Mouse (Mus musculus) ZHBTc4 (cell line): ENCODE results near the gene Cbfa2t3.
A peak's percentile ranks its signal among the peaks of the same experiment; 100 is the strongest.

ENCODE experiments used
- DNase-seq: peaks from one replicate; pipeline ENCODE4 v3.0.0-alpha.2; 2011; ENCODE audit warnings: low read depth, low spot score

Cbfa2t3 gene

DNA sequence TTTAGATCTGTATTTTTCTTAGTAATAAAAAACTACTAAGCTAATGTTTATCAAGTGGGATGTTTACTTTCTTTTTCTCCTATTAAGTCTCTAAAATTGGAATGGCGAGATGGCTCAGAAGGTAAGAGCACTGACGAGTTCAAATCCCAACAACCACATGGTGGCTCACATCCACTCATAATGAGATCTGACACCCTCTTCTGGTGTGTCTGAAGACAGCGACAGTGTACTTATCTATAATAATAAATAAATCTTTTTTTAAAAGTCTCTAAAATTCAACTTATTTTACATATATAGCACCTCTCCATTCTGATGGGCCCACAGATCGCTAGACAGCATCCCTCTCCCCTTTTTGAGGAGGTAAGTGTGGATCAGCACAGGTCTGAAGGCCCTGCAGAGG lies 88.7 kb downstream of the Cbfa2t3 start:
- DNase-seq, result no peak

DNA sequence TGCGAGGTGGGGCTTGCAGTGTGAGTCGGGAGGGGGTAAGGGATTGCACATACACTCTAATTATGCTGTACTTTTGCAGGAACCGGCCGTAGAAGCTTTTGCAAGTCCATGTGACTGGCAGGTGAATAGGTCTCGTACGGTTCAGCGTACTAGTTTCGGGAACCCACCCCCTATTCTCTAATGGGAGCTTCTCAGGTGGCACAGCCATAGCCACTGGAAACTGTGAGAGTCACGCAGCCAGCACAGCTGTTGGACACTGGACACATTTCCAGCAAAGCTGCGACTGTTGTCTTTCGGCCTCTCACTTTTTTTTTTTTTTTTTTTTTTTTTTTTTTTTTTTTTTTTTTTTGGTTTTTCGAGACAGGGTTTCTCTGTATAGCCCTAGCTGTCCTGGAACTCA lies 92.1 kb downstream of the Cbfa2t3 start:
- no peak for DNase-seq

DNA sequence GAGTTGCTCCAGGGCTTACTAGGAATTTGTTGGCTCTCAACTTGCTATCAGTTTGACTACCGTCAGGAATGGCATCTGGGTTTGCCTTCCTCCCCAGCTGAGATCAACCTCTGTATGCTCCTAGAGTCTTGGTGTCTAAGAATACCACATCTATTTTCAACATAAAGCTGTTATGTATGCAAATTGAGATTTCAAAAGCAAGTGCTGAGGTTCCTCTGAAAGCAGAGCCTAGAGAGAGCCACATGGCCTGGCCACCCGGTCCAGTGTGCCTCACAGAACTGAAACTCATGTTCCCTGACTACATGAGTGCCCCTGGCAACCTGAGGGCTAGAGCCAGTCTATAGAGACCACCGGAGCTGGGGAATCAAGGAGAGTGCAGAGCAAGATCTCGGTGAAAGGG lies 93.5 kb downstream of the Cbfa2t3 start:
- no peak for DNase-seq

DNA sequence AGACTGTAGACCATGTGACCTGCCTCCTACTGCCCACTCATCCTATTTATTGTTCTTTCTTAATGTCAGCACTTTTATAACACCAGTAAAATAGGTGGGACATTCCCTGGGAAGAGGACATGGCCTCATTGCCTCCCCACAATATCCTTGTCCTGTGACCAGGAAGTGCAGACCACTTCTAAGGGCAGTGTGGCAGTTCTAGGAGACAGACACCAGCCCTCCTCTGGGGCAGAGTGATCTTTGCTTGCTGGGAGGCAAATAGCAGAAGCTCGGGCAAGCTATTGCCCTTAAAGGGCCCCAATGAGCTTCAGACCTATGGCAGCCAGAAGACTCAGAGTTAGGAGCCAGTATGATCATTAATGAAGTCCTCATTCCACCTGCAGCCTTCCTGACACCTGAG lies 94.3 kb downstream of the Cbfa2t3 start:
- DNase-seq, result no peak

DNA sequence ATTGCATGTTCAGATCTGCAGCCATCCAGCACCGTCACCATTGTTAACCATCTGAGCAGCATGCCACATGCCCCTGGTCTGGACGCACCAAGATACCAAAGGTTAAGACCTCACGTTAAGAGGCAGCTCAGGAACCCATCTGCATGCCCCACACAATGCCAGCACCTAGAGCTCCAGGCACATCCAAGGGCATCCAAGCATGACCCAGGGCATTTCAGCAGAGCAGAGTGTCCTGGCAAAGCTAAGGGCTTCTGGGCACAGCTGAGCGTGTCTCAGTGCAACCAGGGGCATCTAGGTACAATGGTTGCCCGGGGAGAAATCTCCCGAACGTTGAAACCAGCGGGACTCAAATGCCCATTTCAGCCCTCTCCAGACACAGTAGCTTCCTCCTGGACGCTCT lies 98.2 kb downstream of the Cbfa2t3 start:
- no peak for DNase-seq

DNA sequence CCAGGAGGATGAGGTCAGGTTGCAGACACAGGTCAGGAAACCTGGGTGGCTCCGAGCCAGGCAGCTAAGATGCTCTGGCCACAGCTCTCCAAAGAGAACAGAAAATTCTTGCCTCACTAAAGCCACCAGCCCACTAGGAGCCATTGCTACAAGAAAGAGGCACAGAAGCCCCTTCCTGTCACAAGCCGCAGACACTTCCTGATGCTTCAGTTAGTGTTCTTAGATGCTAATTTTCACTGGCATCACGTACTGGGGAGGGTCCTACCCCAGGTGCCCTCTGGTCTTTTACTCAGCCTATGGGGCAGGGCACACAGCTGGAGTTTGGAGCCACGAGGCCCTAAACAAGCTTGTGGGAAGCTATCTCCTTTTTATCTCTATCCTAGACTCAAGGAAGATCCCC lies 102.9 kb downstream of the Cbfa2t3 start:
- DNase-seq, result no peak

DNA sequence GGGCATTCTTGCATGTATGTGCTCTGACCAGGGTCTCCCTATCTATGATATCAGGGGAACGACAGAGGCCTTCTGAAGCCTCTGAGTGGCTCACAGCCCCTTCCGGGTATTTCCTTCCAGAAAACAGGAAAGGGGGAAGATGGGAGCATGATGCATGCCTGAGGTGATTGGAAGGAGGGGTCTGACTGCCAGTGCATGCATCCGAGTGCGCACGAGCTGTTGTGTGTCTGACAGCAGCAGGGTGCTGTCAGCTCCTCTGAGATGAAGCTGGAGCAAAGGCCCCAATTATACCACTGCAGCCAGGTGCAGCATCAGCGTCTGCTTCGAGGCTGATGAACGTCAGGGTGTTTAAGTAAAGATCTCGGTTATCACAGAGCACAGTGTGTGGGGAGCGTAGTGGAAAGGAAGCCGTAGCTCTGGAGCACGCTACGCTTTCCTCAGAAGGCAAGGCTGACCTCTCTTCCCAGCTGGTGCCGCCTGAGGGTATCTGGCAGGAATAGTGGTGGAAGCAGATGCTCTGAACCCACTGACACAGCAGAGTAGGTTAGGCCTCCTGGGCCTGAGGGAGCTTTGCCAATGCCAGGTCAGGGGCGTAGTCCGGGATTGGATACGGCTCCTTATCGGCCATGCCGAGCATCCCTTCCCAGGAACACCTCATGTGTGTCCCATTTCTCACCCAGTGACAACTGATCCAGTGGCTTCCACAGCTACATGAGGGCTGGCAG lies 105.0 kb downstream of the Cbfa2t3 start:
- DNase-seq, result no peak

DNA sequence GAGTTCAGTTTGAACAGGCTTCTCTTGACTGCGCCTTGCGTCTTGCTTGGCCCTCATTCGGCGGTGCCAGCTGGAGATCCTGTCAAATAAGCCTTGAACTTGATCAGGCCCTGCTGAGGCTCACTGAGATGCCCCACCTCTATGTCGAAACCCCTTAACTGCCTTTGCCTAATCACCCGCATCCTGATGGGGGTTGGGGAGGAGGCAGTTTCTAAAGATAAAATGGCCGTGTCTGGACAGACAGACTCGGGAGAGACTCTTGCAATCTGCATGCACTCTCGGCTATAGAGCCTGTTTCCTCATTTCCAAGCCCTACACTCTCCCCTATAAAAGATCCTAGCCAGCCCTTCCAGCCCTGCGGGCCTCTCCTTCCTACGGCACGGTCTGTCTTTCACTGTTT lies 105.7 kb downstream of the Cbfa2t3 start:
- DNase-seq, result no peak

DNA sequence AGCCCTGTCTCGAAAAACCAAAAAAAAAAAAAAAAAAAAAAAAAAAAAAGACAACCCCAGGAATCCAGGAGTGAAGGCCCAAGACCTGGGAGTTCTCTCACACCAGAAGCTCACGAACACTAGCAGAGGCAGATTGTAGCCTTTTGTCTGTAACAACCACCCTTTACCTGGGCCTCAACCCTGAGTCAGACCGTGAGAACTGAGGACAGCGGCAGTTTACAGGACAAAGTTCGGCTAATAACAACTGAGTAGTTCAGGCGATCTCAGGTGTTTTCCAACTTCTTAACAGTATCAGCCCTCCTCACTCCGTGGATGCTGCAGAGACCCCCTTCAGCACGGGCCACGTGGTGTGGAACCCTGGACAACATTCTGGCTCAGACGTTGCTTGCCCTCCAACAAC lies 112.2 kb downstream of the Cbfa2t3 start:
- DNase-seq, result no peak

DNA sequence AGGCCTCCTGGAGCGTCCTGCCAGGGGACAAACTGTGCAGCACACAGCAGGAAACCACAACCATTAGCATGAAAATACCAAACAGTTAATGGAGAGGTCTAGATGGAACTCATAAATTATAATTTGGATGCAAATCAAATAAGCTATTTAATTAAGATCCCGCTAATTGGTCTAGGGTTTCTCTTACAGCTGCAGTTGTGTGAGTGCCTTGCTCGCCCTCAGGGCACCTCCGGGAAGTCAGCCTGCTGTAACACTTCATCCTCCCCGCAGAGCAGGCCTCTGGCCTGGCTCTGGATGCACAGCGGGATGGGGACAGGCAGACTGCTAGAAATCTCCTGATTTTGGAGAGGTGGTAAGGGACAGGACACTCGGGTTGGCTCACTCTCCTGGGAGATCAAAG lies 112.7 kb downstream of the Cbfa2t3 start:
- DNase-seq, result peak; percentile 28

DNA sequence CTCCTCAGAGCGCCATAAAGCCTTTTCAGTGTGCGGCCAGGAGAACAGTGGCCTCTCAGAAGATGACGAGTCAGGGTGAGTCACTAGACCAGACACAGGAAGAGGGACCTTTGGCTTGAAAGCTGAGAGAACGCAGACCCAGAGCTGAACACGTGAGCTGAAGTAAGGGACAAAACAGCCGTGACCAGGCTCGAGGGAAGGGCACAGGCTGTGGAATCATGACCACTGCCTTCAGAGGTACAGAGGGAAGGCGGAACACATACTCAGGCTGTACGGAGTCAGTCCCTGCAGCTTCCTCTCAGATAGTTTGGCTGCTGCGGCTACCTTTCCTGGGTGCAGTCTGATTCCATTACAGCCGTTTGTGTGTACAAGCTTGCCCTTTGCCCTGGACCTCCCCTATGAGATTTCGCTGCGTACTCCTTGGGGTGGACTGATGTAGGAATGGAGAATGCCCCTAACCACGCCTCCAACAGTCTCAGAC lies 113.5 kb downstream of the Cbfa2t3 start:
- DNase-seq, result no peak

DNA sequence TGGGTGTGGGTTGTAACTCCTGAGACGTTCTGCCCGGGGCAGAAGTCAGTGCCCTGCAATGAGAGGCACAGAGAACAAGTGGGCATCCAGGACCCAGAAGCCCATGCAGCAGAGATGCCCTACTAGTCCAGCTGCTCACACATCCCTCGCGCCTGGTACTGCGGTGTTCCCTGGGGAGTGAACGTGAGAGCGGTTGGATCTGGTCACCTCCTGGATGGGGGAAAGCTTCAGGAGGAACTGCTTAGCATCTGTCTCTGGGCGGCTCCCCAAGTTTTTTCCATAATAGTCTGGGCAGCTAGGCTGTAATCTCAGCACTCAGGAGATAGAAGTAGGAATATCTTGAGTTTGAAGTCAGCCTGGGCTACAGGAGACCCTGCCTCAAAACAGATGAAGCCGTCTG lies 113.9 kb downstream of the Cbfa2t3 start:
- no peak for DNase-seq

DNA sequence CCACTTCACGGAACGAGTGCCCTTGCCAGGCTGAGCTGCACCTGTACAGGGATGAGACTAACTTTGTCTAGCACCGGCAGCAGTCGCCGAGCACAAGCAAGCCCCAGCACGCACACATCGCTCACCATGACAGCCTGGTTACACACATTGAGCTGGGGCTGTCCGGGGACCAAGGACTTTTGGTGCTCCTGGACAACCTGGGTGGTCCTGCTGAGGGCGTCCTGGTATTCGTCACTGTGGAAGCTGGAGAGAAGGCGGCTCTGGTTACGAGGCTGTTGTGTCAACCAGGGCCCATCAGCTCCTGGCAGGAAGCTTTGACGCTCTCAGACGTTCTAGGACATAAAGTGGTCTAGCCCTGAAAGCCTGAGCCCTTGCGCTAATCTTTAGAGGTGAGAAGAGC lies 118.0 kb downstream of the Cbfa2t3 start:
- peak; percentile 38 for DNase-seq

DNA sequence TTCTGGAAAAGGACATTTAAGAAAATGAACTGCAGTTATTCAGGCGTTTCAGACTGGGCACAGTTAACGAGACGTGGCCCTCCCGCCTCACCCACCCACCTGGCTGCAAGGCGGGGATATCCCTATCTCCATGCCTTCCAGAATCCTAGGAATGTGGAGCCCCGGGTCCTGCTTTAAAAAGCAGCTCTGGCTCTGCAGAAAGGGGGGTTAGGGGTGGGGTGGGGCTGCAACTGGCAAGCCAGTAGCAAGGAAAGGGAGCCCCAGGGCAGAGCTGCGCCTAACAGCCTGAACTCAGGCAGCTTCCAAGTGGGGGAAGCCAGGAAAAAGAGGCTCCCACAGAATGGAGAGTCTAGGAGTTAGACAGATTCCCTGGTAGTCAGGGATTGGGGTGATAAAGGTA lies 119.7 kb downstream of the Cbfa2t3 start:
- peak; percentile 75 for DNase-seq

DNA sequence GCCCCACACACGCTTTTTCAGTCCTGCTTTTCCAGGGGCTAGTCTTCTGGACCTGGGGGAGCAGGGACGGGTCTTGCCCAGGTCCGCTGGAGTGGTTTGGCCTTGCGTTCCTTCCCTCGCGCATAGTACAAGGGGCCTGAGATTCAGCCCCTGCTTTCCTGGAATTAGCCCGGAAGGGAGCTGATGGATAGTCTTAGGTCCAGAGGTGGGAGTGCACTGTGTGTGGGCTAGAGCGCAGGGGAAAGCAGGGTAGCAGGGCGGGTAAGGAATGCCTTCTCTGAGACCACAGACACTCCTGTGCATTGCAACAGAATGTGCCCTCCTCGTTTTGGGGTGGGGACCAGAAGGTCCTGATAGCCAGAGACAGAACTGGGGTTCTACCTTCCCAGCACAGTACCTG lies 121.8 kb downstream of the Cbfa2t3 start:
- no peak for DNase-seq

DNA sequence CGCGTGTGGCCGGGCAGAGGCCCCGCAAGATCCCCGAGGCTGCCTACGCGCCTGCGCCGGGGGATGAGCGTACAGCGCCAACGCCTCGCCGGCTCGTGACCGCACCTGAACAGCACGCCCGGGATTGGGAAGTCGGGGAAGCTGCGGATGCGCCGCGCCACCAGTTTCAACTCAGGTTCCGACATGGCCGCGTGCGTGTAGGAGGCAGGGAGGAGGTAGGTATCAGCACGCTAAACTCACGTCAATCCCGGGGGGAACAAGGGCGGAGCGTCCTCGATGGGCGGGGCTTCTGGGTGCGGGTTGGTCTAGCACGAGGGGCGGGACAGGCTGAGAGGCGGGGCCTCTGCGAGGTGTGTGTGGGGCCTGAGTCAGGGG lies 122.3 kb downstream of the Cbfa2t3 start, which contains the start of gene Aprt:
Gene Aprt, minus strand, starts transcription at position 262 of the 375 bp plus-strand sequence.
- DNase-seq, result peak; percentile 98

DNA sequence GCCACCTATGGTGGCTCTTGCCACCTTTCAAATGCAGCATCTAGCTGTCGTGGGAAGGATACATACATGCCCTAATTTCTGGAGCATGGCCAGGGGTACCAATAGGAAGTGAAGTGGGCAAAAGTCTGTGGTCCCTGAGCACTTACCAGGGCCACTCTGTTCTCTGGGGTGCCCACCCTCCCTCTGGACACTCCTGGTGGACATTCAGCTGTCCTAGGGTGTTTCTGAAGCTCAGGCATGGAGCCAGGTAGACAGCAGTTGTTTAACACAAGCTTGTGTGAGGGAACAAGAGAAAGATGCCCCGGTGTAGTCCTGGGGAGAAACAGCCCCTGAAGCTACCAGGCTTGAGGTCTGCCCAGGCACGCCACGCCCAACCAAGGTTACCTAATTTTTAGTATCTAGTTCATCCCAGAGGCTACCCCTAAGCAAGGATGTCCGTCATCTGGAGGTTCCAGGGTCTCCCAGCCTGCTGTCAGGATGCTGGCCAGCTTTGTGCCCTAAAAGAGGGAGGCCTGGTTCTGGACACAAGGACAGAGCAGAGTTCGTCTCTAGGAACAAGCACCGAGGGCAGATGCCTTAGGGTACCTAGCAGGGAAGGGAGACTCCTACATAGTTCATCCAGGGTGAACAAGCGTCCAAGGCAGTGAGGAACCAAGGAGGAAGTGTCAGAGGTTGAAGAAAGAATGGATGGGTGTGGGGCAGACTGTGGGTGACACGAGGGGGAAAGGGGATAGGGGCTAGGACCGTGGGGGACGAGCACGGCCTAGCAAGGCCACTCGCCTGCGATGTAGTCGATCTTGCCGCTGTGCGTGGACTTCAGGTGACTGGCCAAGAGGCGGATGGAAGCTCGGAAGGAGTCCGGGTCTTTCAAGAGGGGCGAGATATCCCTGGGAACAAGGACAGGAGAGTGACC lies 122.9 kb downstream of the Cbfa2t3 start:
- DNase-seq, result peak; percentile 16

DNA sequence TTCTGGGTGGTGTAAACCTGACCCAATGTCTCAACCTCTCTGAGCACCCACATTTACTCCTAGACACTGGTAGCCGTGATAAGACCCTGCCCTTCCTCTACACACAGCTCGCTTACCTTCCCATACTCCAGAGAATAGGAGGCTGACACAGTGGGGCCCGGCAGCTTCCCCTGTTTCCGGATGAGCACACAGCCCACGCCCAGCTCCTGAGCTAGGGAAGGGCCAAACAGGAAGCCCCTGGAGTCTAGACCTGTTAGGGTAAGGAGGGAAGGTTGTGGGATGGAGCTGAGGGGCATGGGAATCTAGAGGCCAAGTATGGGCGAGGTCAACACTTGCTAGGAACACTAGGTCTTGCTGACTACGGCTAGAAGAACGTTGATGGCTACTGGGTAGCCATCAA lies 123.6 kb downstream of the Cbfa2t3 start:
- DNase-seq, result no peak
